Mouse (Mus musculus): Measurements from ENCODE around the gene Ptprz1. TPM values are rescaled to one million over a fixed set of nuclear protein-coding genes. Genes with fewer than 3 reads are reported as not detected.

Gene Ptprz1
- polyA plus RNA-seq (2017; shearing (Covaris generic)), result under 1 TPM in 1 of 2 experiments, not detected in 1; 0.15 TPM

- no peak for ATAC-seq
These were observed at the start of gene Ptprz1 for GRCm38 (mm10) chr6:22874781-22875613. Gene Ptprz1 (plus strand): TSS chr6:22875502.

- ATAC-seq, result no peak
These were observed 41.7 kb upstream of the Ptprz1 start for GRCm38 (mm10) chr6:22833637-22834036.

GRCm38 (mm10) chr6:22834100-22834970, 41.0 kb upstream of the Ptprz1 start:
- ATAC-seq, result no peak

GRCm38 (mm10) chr6:22875614-22876541, 576 bp downstream of the Ptprz1 start:
- no peak for ATAC-seq

- no peak for ATAC-seq
These were observed 12.7 kb downstream of the Ptprz1 start for GRCm38 (mm10) chr6:22887978-22888377.

GRCm38 (mm10) chr6:22889333-22889732, 14.0 kb downstream of the Ptprz1 start:
- no peak for ATAC-seq

- no peak for ATAC-seq
These were observed 26.7 kb downstream of the Ptprz1 start for GRCm38 (mm10) chr6:22901983-22902382.

- no peak for ATAC-seq
These were observed 33.4 kb downstream of the Ptprz1 start for GRCm38 (mm10) chr6:22908510-22909256.

- ATAC-seq, result no peak
These were observed 34.1 kb downstream of the Ptprz1 start for GRCm38 (mm10) chr6:22909257-22909907.

GRCm38 (mm10) chr6:22909908-22910260, 34.6 kb downstream of the Ptprz1 start:
- ATAC-seq, result no peak

- ATAC-seq, result no peak
These were observed 47.6 kb downstream of the Ptprz1 start for GRCm38 (mm10) chr6:22922880-22923279.

- ATAC-seq, result no peak
These were observed 57.5 kb downstream of the Ptprz1 start for GRCm38 (mm10) chr6:22932768-22933265.

- ATAC-seq, result no peak
These were observed 61.8 kb downstream of the Ptprz1 start for GRCm38 (mm10) chr6:22937126-22937525.

- ATAC-seq, result no peak
These were observed 62.2 kb downstream of the Ptprz1 start for GRCm38 (mm10) chr6:22937526-22937925.

- ATAC-seq, result no peak
These were observed 68.9 kb downstream of the Ptprz1 start for GRCm38 (mm10) chr6:22944191-22944590.

GRCm38 (mm10) chr6:22963374-22963773, 88.1 kb downstream of the Ptprz1 start:
- ATAC-seq, result no peak

GRCm38 (mm10) chr6:22968073-22968472, 92.8 kb downstream of the Ptprz1 start:
- ATAC-seq, result no peak

- ATAC-seq, result no peak
These were observed 108.6 kb downstream of the Ptprz1 start for GRCm38 (mm10) chr6:22983769-22984519.

- ATAC-seq, result no peak
These were observed 109.3 kb downstream of the Ptprz1 start for GRCm38 (mm10) chr6:22984520-22985154.

GRCm38 (mm10) chr6:23003152-23003551, 127.8 kb downstream of the Ptprz1 start:
- ATAC-seq, result no peak
